Mouse (Mus musculus) lung, embryonic 14.5 days (tissue): ENCODE measurements around the gene Vdr. TPM values are rescaled to one million over a fixed set of nuclear protein-coding genes. Genes with fewer than 3 reads are reported as not detected.

Experiments used
- ATAC-seq: fragments of 200-750 bp; cut with Nextera tagmentation; 2 replicates; pipeline ENCODE4 v1.8.0; 2017; ENCODE audit warnings: mild to moderate bottlenecking, moderate TSS enrichment, moderate library complexity; ENCODE audit not compliant: insufficient read depth
- DNase-seq: peaks from one replicate; pipeline ENCODE4 v3.0.0-alpha.2; 2015
- H3K27ac ChIP-seq: fragments of 300-500 bp; sonication (generic); 2 replicates; pipeline ENCODE4 v1.5.1; 2014; ENCODE audit warnings: low read depth, mild to moderate bottlenecking, moderate library complexity
- H3K27me3 ChIP-seq: fragments of 300-500 bp; sonication (generic); 2 replicates; pipeline ENCODE4 v1.6.1; 2014; ENCODE audit warnings: low read length, control low read depth; ENCODE audit not compliant: insufficient read depth
- H3K36me3 ChIP-seq: fragments of 300-500 bp; sonication (generic); 2 replicates; pipeline ENCODE4 v1.6.1; 2014; ENCODE audit warnings: control low read depth; ENCODE audit not compliant: insufficient read depth
- H3K4me1 ChIP-seq: fragments of 300-500 bp; sonication (generic); 2 replicates; pipeline ENCODE4 v1.6.1; 2014; ENCODE audit warnings: antibody characterized with exemption, control low read depth; ENCODE audit not compliant: insufficient read depth
- H3K4me2 ChIP-seq: fragments of 300-500 bp; sonication (generic); 2 replicates; pipeline ENCODE4 v1.6.1; 2014; ENCODE audit warnings: mild to moderate bottlenecking
- H3K4me3 ChIP-seq: fragments of 300-500 bp; sonication (generic); 2 replicates; pipeline ENCODE4 v1.5.1; 2014; ENCODE audit warnings: low read depth, low read length
- H3K9ac ChIP-seq: fragments of 300-500 bp; sonication (generic); 2 replicates; pipeline ENCODE4 v1.6.1; 2014
- H3K9me3 ChIP-seq: fragments of 300-500 bp; sonication (generic); 2 replicates; pipeline ENCODE4 v1.6.1; 2016; ENCODE audit warnings: low read depth, low read length, control low read depth
- CTCF ChIP-seq: IDR thresholded peaks from 2 replicates; pipeline ENCODE4 v1.5.1; 2016; ENCODE audit warnings: antibody characterized with exemption, low read depth
- WGBS: fragments of 180-500 bp; shearing (Covaris S2); extraction: QIAGEN DNeasy Blood & Tissue Kit; methylation state at CpG from one replicate; pipeline ENCODE4 v1.1.7; 2014; 5-methylcytosine and 5-hydroxymethylcytosine counted together
- polyA plus RNA-seq: library from polyadenylated mRNA; unstranded; fragments of >200 nt; fragmentation: Nextera tagmentation; extraction: Ambion mirVana; gene quantifications from 2 replicates; pipeline ENCODE4 v1.2.1, GENCODE M21; 2014

Vdr gene
- polyA plus RNA-seq, 1 experiment from 2014 or later, result 0.38 TPM

GRCm38 (mm10) chr15:97842058-97842457 lies 68.4 kb downstream of the Vdr start:
- Histone ChIP-seq H3K4me2 (no peak overlapping the region), H3K27me3 (no peaks in the 10 kb centered on the region), H3K27ac (no peak overlapping the region), H3K36me3 (no peaks in the 10 kb centered on the region), H3K4me1 (peaks cover 27% of the 10 kb centered on the region), H3K9me3 (0 out of 2 replicates have a peak, but pooled peaks cover 3% of the 10 kb centered on the region), H3K4me3 (no peak overlapping the region), H3K9ac (no peak overlapping the region)
- no peak for ATAC-seq
- TF ChIP-seq CTCF, result no peak
- WGBS, result 87% methylated on average over 6 of the region's 6 CpGs
- DNase-seq, result no peak

- 96% methylated on average over 6 of the region's 6 CpGs for WGBS
Observed at GRCm38 (mm10) chr15:97841383-97841782, 69.0 kb downstream of the Vdr start.

GRCm38 (mm10) chr15:97840781-97841180 lies 69.6 kb downstream of the Vdr start:
- Histone ChIP-seq H3K4me3 (no peak overlapping the region), H3K9ac (no peak overlapping the region), H3K4me2 (no peak overlapping the region), H3K27me3 (no peaks in the 10 kb centered on the region), H3K4me1 (peaks cover 34% of the 10 kb centered on the region), H3K9me3 (no peaks in the 10 kb centered on the region), H3K27ac (peak overlapping the region; percentile 77; the same call in 1 of the 2 replicates), H3K36me3 (no peaks in the 10 kb centered on the region)
- ATAC-seq, result 0 out of 2 replicates have a peak, but pooled peaks have one; percentile 1
- DNase-seq, result no peak
- 78% methylated on average over 1 of the region's 1 CpGs for WGBS
- TF ChIP-seq CTCF, result peak; percentile 58

More at GRCm38 (mm10) chr15:97841383-97841782, 69.0 kb downstream of the Vdr start:
- Histone ChIP-seq H3K36me3 (no peaks in the 10 kb centered on the region), H3K9me3 (0 out of 2 replicates have a peak, but pooled peaks cover 3% of the 10 kb centered on the region), H3K9ac (no peak overlapping the region), H3K4me1 (peaks cover 31% of the 10 kb centered on the region), H3K27ac (no peak overlapping the region), H3K4me3 (no peak overlapping the region), H3K4me2 (no peak overlapping the region), H3K27me3 (no peaks in the 10 kb centered on the region)
- no peak for DNase-seq
- TF ChIP-seq CTCF, result no peak
- ATAC-seq, result no peak

- no peak overlapping the region for H3K4me3 ChIP-seq
- WGBS, result 24% methylated on average over 3 of the region's 3 CpGs
- H3K4me1 ChIP-seq, result peaks cover 34% of the 10 kb centered on the region
- H3K9me3 ChIP-seq, result no peaks in the 10 kb centered on the region
- ATAC-seq (peak; percentile 82), DNase-seq (peak; percentile 92)
- H3K27ac ChIP-seq, result peak overlapping the region; percentile 77
- H3K4me2 ChIP-seq, result no peak overlapping the region
- H3K27me3 ChIP-seq, result no peaks in the 10 kb centered on the region
- peak; percentile 41; the same call in 1 of the 2 replicates for TF ChIP-seq CTCF
- no peak overlapping the region for H3K9ac ChIP-seq
- no peaks in the 10 kb centered on the region for H3K36me3 ChIP-seq
Observed at GRCm38 (mm10) chr15:97839991-97840455, 70.4 kb downstream of the Vdr start.

- peaks cover 34% of the 10 kb centered on the region for H3K4me1 ChIP-seq
- no peak for ATAC-seq
- H3K9ac ChIP-seq, result no peak overlapping the region
Observed at GRCm38 (mm10) chr15:97839473-97839872, 71.0 kb downstream of the Vdr start.

GRCm38 (mm10) chr15:97839012-97839411 lies 71.4 kb downstream of the Vdr start:
- Histone ChIP-seq H3K9me3 (no peaks in the 10 kb centered on the region), H3K27me3 (no peaks in the 10 kb centered on the region), H3K4me1 (peaks cover 34% of the 10 kb centered on the region), H3K27ac (peak overlapping the region; percentile 77; the same call in 1 of the 2 replicates), H3K9ac (no peak overlapping the region), H3K36me3 (no peaks in the 10 kb centered on the region), H3K4me2 (no peak overlapping the region), H3K4me3 (no peak overlapping the region)
- WGBS, result 97% methylated on average over 2 of the region's 2 CpGs
- ATAC-seq (no peak), DNase-seq (no peak)
- TF ChIP-seq CTCF, result no peak

More at GRCm38 (mm10) chr15:97839473-97839872, 71.0 kb downstream of the Vdr start:
- no peak overlapping the region for H3K4me2 ChIP-seq
- H3K4me3 ChIP-seq, result no peak overlapping the region
- no peak for DNase-seq
- no peaks in the 10 kb centered on the region for H3K36me3 ChIP-seq
- TF ChIP-seq CTCF, result no peak
- 73% methylated on average over 4 of the region's 4 CpGs for WGBS
- H3K27ac ChIP-seq, result peak overlapping the region; percentile 77; the same call in 1 of the 2 replicates
- no peaks in the 10 kb centered on the region for H3K9me3 ChIP-seq
- no peaks in the 10 kb centered on the region for H3K27me3 ChIP-seq

GRCm38 (mm10) chr15:97838395-97838794 lies 72.0 kb downstream of the Vdr start:
- no peaks in the 10 kb centered on the region for H3K36me3 ChIP-seq
- H3K9ac ChIP-seq, result no peak overlapping the region
- H3K9me3 ChIP-seq, result no peaks in the 10 kb centered on the region
- WGBS, result 91% methylated on average over 4 of the region's 4 CpGs
- ATAC-seq (no peak), DNase-seq (no peak)
- TF ChIP-seq CTCF, result no peak
- H3K27me3 ChIP-seq, result no peaks in the 10 kb centered on the region
- peak overlapping the region; percentile 82; the same call in 1 of the 2 replicates for H3K27ac ChIP-seq
- no peak overlapping the region for H3K4me2 ChIP-seq
- H3K4me3 ChIP-seq, result no peak overlapping the region
- H3K4me1 ChIP-seq, result peaks cover 34% of the 10 kb centered on the region
